Mouse (Mus musculus): ENCODE measurements at regions not wholly inside any gene's neighbourhood (a gene's known extent, or its start where the extent isn't known, plus 50 kb on each side); places are given as distances from the start of the nearest gene placed in this dataset.

- no peak for TF ChIP-seq CTCF (IDR thresholded peaks at IDR 0.05; ENCODE audit: low read depth)
- no peak for TF ChIP-seq EP300 (optimal IDR thresholded peaks at IDR 0.05)
Measured at GRCm38 (mm10) chr7:145108994-145109393, 98.9 kb downstream of the 1810010D01Rik start.

Measured in stomach, postnatal 0 days (tissue).